8 mouse cellular contexts compared by ENCODE assay signal in the genomic region with DNA sequence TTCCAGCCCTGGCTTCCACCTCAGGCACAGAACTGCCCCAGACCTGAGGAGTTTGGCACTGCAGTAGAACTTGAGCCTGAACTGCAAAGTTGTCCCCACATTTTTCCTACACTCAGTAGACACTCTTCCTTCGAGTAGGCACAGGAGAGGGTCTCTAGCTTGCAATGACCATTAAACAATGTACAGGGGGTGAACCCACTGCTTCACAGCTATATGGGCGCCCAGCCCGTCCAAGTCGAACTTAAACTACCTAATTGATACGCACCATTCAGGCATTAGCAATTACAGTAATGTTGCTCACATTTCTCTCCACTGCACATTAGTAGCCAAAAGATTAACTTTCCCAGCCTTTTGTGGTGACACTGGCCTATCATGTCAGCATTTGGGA. TPM values are rescaled to one million over a fixed set of nuclear protein-coding genes. Genes with fewer than 3 reads are reported as not detected.
DNase-seq lines count a peak whose midpoint lies in the region; ATAC-seq and TF ChIP-seq lines count a peak whose summit lies in the region.

No protein-coding gene starts in this region.

- H3K27ac ChIP-seq in gastrocnemius, adult 2 months: peak overlapping the region; percentile 88
- H3K27ac ChIP-seq in testis, adult 2 months (ENCODE audit: control insufficient read depth, insufficient read depth, low read depth, low read length): no peak overlapping the region
- H3K27ac ChIP-seq in liver, embryonic 14.5 days: no peak overlapping the region

- no peak for TF ChIP-seq POLR2A in testis, adult 2 months (IDR thresholded peaks at IDR 0.05; ENCODE audit: control insufficient read depth, low read depth, low read length)

- H3K27me3 ChIP-seq in testis, adult 2 months (ENCODE audit: control insufficient read depth, insufficient read depth, low read length): no peaks in the 10 kb centered on the region
- no peaks in the 10 kb centered on the region for H3K27me3 ChIP-seq in liver, embryonic 14.5 days (ENCODE audit: control insufficient read depth, insufficient read depth, low read length)

- ATAC-seq in liver, embryonic 14.5 days (ENCODE audit: insufficient read depth): peak; percentile 4; the same call in 1 of the 2 replicates

- intact Hi-C loops in gastrocnemius, adult 2 months (cut with DNase I): no loop called here

- H3K4me3 ChIP-seq in gastrocnemius, adult 2 months: peak overlapping the region; percentile 75
- peak overlapping the region; percentile 95 for H3K4me3 ChIP-seq in testis, adult 2 months (ENCODE audit: control insufficient read depth, low read depth, low read length)
- peak overlapping the region; percentile 64 to 71 for H3K4me3 ChIP-seq in liver, embryonic 14.5 days (ENCODE audit: insufficient read depth in 1 of 2, low read depth in 2 of 2, low read length in 2 of 2)

- WGBS in liver, embryonic 14.5 days (ENCODE audit: insufficient replicate concordance): 50% methylated on average over 5 of the region's 5 CpGs

- DNase-seq in gastrocnemius, adult 2 months: no peak
- no peak for DNase-seq in gastrocnemius, postnatal 4 days (ENCODE audit: low spot score in 2 of 2)
- no peak for DNase-seq in testis, postnatal 14 days (ENCODE audit: low spot score)
- no peak for DNase-seq in liver, embryonic 14.5 days (ENCODE audit: low read depth in 3 of 3, low spot score in 3 of 3)
- no peak for DNase-seq in ovary, postnatal 36 days (ENCODE audit: low spot score)
- no peak for DNase-seq in cerebellum, adult 11-12 months
- DNase-seq in adrenal gland, postnatal 36 days: no peak

- H3K4me1 ChIP-seq in testis, adult 2 months (ENCODE audit: control insufficient read depth, insufficient read depth, low read length): peaks cover 3% of the 10 kb centered on the region
- no peaks in the 10 kb centered on the region for H3K4me1 ChIP-seq in liver, embryonic 14.5 days (replicated peaks; ENCODE audit: control insufficient read depth in 2 of 2, insufficient read depth in 2 of 2, low read length in 1 of 2)

- no peak overlapping the region for H3K9ac ChIP-seq in liver, embryonic 14.5 days (replicated peaks)

- H3K36me3 ChIP-seq in testis, adult 2 months (ENCODE audit: control insufficient read depth, insufficient read depth, low read length): no peaks in the 10 kb centered on the region
- no peaks in the 10 kb centered on the region for H3K36me3 ChIP-seq in liver, embryonic 14.5 days (replicated peaks; ENCODE audit: control insufficient read depth, insufficient read depth, low read depth)

- peak overlapping the region; percentile 61 for H3K4me2 ChIP-seq in liver, embryonic 14.5 days (ENCODE audit: low read depth)

- no peaks in the 10 kb centered on the region for H3K9me3 ChIP-seq in liver, embryonic 14.5 days (ENCODE audit: control insufficient read depth, low read length)

- TF ChIP-seq EP300 in liver, embryonic 14.5 days (IDR thresholded peaks at IDR 0.05; ENCODE audit: low read depth): no peak

- TF ChIP-seq CTCF in gastrocnemius, adult 2 months (IDR thresholded peaks at IDR 0.05): no peak
- TF ChIP-seq CTCF in testis, adult 2 months (IDR thresholded peaks at IDR 0.05; ENCODE audit: control insufficient read depth, insufficient read depth, insufficient replicate concordance, low read depth, low read length): no peak
- TF ChIP-seq CTCF in liver, embryonic 14.5 days (IDR thresholded peaks at IDR 0.05; ENCODE audit: low read depth): no peak

RNA-seq across cellular contexts. Expression of a gene that starts 0.3 kb away (rescaled TPM):
- 1 to 10 TPM; 4.0 to 4.1 TPM for total RNA-seq in gastrocnemius, adult 2 months (2021)
- total RNA-seq in gastrocnemius, postnatal 4 days (2021): 1 to 10 TPM; 8.2 to 8.9 TPM
- 1.1 and 1.5 TPM in 2 replicates for polyA plus RNA-seq in testis, adult 2 months (2012; rRNA removed)
- 0.77 and 1.4 TPM in 2 replicates for polyA plus RNA-seq in liver, embryonic 14.5 days (2012; rRNA removed)
- 1.9 and 2.6 TPM in 2 replicates for polyA plus RNA-seq in liver, embryonic 14.5 days (2014; fragmentation: Nextera tagmentation; extraction: Ambion mirVana)
- 1 to 10 TPM; 5.2 to 5.7 TPM for total RNA-seq in adrenal gland, postnatal 36 days (2021)
